Mouse (Mus musculus) thymus, postnatal 36 days (tissue): ENCODE measurements around the gene Stap2.
A peak's percentile ranks its signal among the peaks of the same experiment; 100 is the strongest.

Source experiments
- DNase-seq, 2 experiments: peaks; one replicate each; pipeline ENCODE4 v3.0.0; 2022; ENCODE audit warnings: mixed read lengths in 2 of 2

Stap2 gene

DNA sequence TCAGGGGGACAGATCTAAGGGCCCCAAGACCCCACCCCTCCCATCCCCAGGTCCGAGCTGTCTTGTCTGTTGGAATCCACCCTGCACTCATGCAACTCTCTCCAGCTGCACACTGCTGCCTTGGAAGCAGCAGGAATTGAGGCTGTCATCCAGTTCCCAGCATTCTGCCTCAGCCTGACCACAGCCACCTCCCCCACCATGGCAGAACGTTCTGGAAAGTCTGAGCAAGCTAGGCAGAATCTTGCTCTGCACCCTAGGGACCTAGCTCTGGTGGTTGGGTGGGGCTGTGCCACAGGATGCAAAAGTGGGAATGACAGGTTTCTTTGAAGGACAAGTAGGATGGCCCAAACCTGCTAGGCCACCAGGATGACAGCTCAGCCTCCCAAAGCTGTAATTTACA is 19.1 kb upstream of the Stap2 start:
- DNase-seq = no peak

DNA sequence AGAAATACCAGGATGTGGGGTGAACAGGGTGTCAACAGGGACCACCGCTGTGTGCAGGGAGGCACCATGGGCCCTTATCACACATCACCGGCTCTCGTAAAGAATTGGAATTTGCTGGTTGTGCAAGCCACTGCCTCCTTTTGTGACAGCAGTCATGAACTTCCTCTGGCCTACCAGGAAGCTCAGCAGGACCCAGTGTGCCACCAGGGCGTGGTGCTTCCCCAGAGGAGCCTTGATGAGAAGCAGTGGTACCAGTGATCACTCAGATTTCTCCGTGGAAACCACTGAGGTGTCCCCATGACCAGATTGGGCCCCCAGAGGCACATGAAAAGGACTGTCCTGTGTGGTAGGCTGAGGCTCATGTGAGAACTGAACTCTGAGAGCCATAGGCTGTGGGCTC is 18.0 kb upstream of the Stap2 start:
- no peak for DNase-seq

DNA sequence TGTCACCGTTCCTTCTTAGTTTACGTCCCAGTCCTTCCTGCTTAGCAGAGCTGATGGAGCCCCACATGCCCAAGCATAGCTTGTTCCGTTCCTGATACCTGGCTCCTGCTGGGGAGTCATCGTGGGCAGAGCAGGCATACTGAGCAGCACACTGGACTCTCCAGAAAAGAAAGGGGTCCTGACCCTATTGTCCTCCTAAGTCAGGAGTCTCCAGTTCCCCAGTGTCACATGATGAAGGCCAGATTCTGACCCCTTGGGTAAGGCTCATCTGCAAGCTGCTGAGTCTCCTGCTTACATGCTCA is 17.6 kb upstream of the Stap2 start:
- DNase-seq = no peak

GRCm38 (mm10) chr17:56022131-56022988 is 17.0 kb upstream of the Stap2 start:
- DNase-seq = no peak

- peak; percentile 74 to 87 for DNase-seq
Observed at GRCm38 (mm10) chr17:56021161-56021910, 16.0 kb upstream of the Stap2 start.

- no peak for DNase-seq
Observed at GRCm38 (mm10) chr17:56020400-56021084, 15.2 kb upstream of the Stap2 start.

- peak; percentile 79 to 83 for DNase-seq
Observed at GRCm38 (mm10) chr17:56018347-56019131, 13.2 kb upstream of the Stap2 start.

DNA sequence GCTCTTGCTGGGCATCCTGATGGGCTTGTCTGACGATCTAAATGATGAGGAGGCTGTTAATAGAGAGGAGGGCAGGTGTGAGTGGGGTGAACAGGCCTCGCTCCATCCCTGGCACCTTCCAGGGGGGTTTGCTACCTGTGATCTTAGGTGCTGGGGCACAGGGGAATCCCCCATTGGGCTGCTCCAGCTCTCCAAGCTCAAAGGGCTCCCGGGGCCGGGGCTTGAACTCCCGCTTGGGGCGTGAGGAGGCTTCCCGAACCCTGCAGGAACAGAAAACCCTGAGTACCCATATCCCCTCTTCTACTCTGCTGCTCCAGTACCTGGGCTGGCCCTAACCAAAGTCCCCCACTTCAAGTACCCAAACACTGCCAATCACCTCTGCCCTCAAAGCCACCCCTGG is 12.5 kb upstream of the Stap2 start:
- no peak for DNase-seq

GRCm38 (mm10) chr17:56016793-56017785 is 11.7 kb upstream of the Stap2 start:
- no peak for DNase-seq

DNA sequence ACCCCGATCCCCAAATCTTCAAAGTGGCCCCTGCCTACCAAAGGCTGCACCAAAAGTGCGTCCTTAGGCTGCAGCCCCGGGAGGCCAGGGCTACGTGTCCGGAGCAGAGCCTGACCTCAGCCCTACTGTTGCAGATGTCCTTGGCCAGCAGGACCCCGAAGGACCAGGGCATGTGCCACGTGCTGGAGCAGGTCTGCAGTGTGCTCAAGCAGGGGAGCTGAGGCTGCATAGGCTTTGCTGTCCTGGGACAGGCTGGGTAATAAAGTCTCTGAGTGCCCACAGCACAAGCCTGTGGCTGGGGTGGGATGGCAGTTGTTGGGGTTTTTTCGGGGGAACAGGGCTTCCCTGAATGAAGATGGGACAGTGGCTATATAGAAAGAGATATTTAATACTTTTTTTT is 11.0 kb upstream of the Stap2 start:
- no peak for DNase-seq

GRCm38 (mm10) chr17:56015293-56015692 is 9.9 kb upstream of the Stap2 start:
- DNase-seq = no peak

DNA sequence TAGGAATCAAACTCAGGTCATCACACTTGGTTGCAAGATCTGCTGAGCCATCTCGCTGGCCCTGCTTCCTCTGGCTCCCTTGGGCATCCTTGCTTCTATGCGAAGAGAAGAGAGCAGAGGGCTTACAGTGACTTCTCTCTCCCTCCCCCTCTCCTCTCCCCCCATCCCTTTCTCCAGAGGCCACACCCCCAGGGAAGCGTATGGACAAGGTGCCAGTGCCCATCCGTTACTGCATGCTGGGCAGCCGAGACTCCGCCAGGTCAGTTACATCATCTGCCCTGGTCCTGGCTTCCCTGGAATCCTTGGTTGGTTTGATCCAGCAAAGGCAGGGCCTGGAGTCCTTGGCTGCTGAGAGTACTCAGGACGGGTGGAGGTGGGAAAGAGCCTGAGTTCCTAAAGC is 6.1 kb upstream of the Stap2 start:
- DNase-seq = no peak

DNA sequence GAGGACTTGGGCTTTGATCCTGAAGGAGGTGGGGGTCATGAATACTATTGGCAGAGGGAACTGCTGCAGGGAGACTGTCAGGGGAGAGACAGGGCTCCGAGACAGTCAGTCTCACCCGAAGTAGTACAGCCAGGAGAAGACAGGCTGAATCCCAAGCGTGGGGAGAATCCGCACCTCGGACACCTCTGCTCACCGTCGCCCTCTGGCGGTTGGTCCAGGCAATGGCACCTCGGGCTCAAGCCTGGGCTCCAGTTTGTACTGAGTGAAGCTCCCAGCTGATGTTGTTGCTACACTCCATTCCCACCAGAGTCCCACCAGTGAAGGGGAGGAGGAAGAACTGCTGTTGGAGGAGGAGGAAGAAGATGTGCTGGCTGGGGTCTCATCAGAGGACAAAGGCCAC is 5.3 kb upstream of the Stap2 start:
- peak; percentile 76 to 81 for DNase-seq

- no peak for DNase-seq
Observed at GRCm38 (mm10) chr17:56010255-56010654, 4.9 kb upstream of the Stap2 start.

GRCm38 (mm10) chr17:56009962-56010240 is 4.5 kb upstream of the Stap2 start:
- no peak for DNase-seq

GRCm38 (mm10) chr17:56009088-56009961 is 3.9 kb upstream of the Stap2 start:
- peak; percentile 92 to 94 for DNase-seq

- DNase-seq = peak; percentile 87 to 91
Observed at GRCm38 (mm10) chr17:56008356-56009087, 3.1 kb upstream of the Stap2 start.

DNA sequence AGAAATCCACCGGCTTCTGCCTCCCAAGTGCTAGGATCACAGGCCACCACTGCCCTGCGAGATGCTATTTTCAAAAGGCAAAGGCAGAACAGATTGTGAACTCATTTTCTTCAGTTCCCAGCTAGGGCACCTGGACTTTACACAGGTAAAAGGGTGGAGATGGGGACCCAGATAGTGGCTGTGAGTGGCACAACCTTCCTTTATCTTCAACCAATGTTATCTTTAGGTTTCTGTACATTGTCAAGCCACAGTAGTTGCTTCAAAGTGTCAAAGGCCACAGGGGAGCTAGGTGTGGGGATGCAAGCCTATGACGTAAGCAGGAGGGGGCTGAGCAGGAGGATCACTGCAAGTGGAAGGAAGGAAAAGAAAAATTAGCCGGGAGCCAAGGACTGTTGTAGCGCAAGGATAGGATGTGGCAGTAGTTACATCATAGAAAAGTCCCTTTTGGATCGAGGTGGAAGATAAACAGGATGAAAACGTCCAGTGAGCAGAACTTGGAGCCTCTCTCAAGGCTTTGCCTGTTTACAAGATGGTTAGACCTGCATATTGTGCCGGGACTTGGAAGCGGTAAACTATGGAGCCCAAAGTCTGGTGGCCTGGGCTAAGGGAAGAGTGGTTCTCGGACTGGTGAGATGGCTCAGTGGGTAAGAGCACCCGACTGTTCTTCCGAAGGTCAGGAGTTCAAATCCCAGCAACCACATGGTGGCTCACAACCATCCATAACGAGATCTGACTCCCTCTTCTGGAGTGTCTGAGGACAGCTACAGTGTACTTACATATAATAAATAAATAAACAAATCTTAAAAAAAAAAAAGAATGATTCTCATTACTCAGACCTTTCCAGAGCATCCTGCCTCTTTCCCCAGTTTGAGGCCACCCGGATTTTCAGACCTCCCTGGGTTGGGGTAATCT is 2.3 kb upstream of the Stap2 start:
- no peak for DNase-seq

DNA sequence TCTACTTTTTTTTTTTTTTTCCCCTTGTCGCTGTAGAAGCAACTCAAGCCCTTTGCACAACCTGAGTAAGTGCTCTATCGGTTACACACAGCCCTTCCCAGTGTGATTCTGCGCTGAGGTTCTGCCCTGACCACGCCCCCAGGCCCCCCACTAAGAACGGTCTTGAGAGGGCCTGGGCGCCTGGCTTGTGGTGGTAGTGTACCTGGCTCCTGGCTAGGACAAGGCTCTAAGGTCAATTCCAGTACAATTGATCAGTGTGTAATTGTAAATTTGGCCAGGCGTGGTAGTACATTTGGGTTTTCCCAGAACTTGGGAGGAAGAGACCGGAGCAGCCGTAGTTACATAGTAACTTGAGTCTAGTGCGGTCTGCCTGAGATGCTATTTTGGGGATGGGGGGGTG is 1.6 kb upstream of the Stap2 start:
- DNase-seq = no peak
